Mouse (Mus musculus): ENCODE results near the gene Wdr54.
A peak's percentile ranks its signal among the peaks of the same experiment; 100 is the strongest.

Wdr54 gene

GRCm38 (mm10) chr6:83131469-83132034, 24.6 kb downstream of the Wdr54 start:
- DNase-seq (ENCODE audit: low spot score in 2 of 2): no peak

GRCm38 (mm10) chr6:83127419-83127818, 28.8 kb downstream of the Wdr54 start:
- no peak for DNase-seq (ENCODE audit: low spot score in 2 of 2)

- DNase-seq (ENCODE audit: low spot score in 2 of 2): no peak
Measured at GRCm38 (mm10) chr6:83125331-83125730, 30.9 kb downstream of the Wdr54 start, which contains the start of gene Ino80b. Ino80b (minus strand) TSS chr6:83125431.

- peak; percentile 95 for DNase-seq (ENCODE audit: low spot score in 2 of 2)
Measured at GRCm38 (mm10) chr6:83124851-83125312, 31.3 kb downstream of the Wdr54 start.

- peak in 1 of 2 experiments; percentile 25 for DNase-seq (ENCODE audit: low spot score in 2 of 2)
Measured at GRCm38 (mm10) chr6:83122961-83123360, 33.2 kb downstream of the Wdr54 start.

- peak; percentile 57 to 61 for DNase-seq (ENCODE audit: low spot score in 2 of 2)
Measured at GRCm38 (mm10) chr6:83121863-83122710, 34.1 kb downstream of the Wdr54 start.

GRCm38 (mm10) chr6:83120930-83121862, 35.0 kb downstream of the Wdr54 start, which contains the start of gene Wbp1:
Wbp1 (minus strand) TSS chr6:83121559.
- peak; percentile 97 to 100 for DNase-seq (ENCODE audit: low spot score in 2 of 2)

- peak in 1 of 2 experiments; percentile 64 for DNase-seq (ENCODE audit: low spot score in 2 of 2)
Measured at GRCm38 (mm10) chr6:83119734-83120051, 36.5 kb downstream of the Wdr54 start.

GRCm38 (mm10) chr6:83118825-83119733, 37.1 kb downstream of the Wdr54 start:
- DNase-seq (ENCODE audit: low spot score in 2 of 2): peak in 1 of 2 experiments; percentile 18

GRCm38 (mm10) chr6:83118369-83118768, 37.8 kb downstream of the Wdr54 start:
- peak in 1 of 2 experiments; percentile 48 for DNase-seq (ENCODE audit: low spot score in 2 of 2)

GRCm38 (mm10) chr6:83117616-83118015, 38.6 kb downstream of the Wdr54 start:
- DNase-seq (ENCODE audit: low spot score in 2 of 2): no peak

- peak in 1 of 2 experiments; percentile 35 for DNase-seq (ENCODE audit: low spot score in 2 of 2)
Measured at GRCm38 (mm10) chr6:83117165-83117438, 39.1 kb downstream of the Wdr54 start.

GRCm38 (mm10) chr6:83116373-83117164, 39.6 kb downstream of the Wdr54 start:
- DNase-seq (ENCODE audit: low spot score in 2 of 2): peak in 1 of 2 experiments; percentile 34

- peak in 1 of 2 experiments; percentile 57 for DNase-seq (ENCODE audit: low spot score in 2 of 2)
Measured at GRCm38 (mm10) chr6:83115682-83116372, 40.4 kb downstream of the Wdr54 start.

GRCm38 (mm10) chr6:83115011-83115671, 41.1 kb downstream of the Wdr54 start, which contains the start of gene Mogs:
Mogs (plus strand) TSS chr6:83115496.
- peak; percentile 94 to 95 for DNase-seq (ENCODE audit: low spot score in 2 of 2)

- DNase-seq (ENCODE audit: low spot score in 2 of 2): peak in 1 of 2 experiments; percentile 27
Measured at GRCm38 (mm10) chr6:83111510-83112136, 44.6 kb downstream of the Wdr54 start.

- peak; percentile 87 for DNase-seq (ENCODE audit: low spot score in 2 of 2)
Measured at GRCm38 (mm10) chr6:83108762-83109668, 47.2 kb downstream of the Wdr54 start, which contains the start of gene Mrpl53. Mrpl53 (plus strand) TSS chr6:83109040.
